Mouse (Mus musculus): Measurements from ENCODE around the gene Rab3il1. TPM values are rescaled to one million over a fixed set of nuclear protein-coding genes. Genes with fewer than 3 reads are reported as not detected.

The Rab3il1 gene
- polyA plus RNA-seq, 1 experiment from 2014 or later: 38.0 TPM

DNA sequence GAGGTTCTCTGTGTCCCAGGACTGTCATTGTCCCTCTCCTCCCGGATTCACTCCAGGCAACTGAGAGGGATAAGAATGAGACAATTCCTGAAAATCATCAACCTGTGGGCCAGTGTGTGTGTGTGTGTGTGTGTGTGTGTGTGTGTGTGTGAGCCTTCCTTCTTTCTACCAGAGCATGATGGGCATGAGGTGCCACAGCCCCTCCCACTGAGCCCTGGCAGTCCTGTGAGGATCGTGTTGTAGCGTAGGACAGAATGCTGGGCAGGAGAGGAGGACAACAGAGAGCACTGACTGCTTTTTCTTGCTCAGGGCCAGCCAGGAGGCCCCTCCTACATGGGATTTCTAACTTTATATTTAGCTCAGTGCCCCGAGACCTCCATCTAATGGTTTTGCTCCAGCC is 41.3 kb downstream of the Rab3il1 start:
- Histone ChIP-seq H3K9me3 (replicated peaks) (no peaks in the 10 kb centered on the region), H3K27ac (ENCODE audit: poor library complexity, severe bottlenecking) (peak overlapping the region; percentile 88), H3K36me3 (no peaks in the 10 kb centered on the region), H3K4me3 (peak overlapping the region; percentile 75), H3K27me3 (replicated peaks) (no peaks in the 10 kb centered on the region), H3K4me1 (replicated peaks) (peaks cover 82% of the 10 kb centered on the region), H3K9ac (peak overlapping the region; percentile 90), H3K4me2 (peak overlapping the region; percentile 89)
- WGBS: 69% methylated on average over 4 of the region's 4 CpGs
- ATAC-seq (ENCODE audit: insufficient number of reproducible peaks, low FRiP score): no peak

DNA sequence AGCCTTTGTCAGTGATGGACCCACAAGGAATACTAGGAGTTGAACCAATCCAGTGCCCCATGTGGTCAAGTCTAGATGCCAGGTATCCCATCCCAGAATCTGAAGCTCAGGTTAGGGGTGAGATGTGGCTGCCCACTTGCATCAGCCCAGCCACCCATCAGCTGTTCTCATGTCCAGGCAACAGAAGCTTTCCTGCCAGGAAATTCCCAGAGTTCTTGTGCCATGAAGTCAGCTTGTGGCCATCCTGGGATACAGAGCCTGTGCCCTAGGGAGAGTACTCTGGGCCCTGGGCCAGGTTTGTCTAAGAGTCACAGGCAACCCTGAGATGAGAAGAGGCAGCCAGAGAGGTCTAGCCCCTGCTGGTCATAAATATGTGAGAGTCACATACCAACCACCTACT is 42.2 kb downstream of the Rab3il1 start:
- H3K9ac ChIP-seq: no peak overlapping the region
- peak overlapping the region; percentile 89 for H3K4me2 ChIP-seq
- peak overlapping the region; percentile 75 for H3K4me3 ChIP-seq
- H3K9me3 ChIP-seq (replicated peaks): no peaks in the 10 kb centered on the region
- H3K4me1 ChIP-seq (replicated peaks): peaks cover 81% of the 10 kb centered on the region
- no peaks in the 10 kb centered on the region for H3K27me3 ChIP-seq (replicated peaks)
- ATAC-seq (ENCODE audit: insufficient number of reproducible peaks, low FRiP score): 0 out of 2 replicates have a peak, but pooled peaks have one; percentile 5
- peak overlapping the region; percentile 88 for H3K27ac ChIP-seq (ENCODE audit: poor library complexity, severe bottlenecking)
- no peaks in the 10 kb centered on the region for H3K36me3 ChIP-seq

DNA sequence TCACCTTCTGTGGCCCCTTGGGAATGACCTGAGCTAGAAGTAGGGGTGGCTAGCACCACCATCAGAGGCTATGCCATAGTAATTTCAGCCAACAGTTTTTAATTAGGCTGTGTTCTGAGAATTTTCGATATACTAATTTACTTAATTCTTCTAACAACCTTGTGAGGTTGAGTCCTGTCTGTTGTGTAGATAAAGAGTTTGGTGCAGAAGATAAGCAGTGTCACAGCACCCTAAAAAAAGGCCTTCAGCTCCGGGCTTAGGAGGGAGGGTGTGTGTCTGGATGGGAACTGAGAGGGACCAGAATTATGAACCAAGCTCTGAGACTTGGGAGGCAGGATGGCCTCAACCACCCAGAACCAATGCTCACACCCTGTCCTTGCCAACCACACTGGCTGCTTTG is 44.2 kb downstream of the Rab3il1 start:
- Histone ChIP-seq H3K27ac (ENCODE audit: poor library complexity, severe bottlenecking) (no peak overlapping the region; the same call in 1 of the 2 replicates), H3K4me3 (no peak overlapping the region), H3K4me1 (replicated peaks) (peaks cover 84% of the 10 kb centered on the region), H3K4me2 (no peak overlapping the region), H3K36me3 (no peaks in the 10 kb centered on the region), H3K9me3 (replicated peaks) (no peaks in the 10 kb centered on the region), H3K9ac (no peak overlapping the region), H3K27me3 (replicated peaks) (no peaks in the 10 kb centered on the region)
- 53% methylated on average over 2 of the region's 2 CpGs for WGBS
- ATAC-seq (ENCODE audit: insufficient number of reproducible peaks, low FRiP score): no peak

DNA sequence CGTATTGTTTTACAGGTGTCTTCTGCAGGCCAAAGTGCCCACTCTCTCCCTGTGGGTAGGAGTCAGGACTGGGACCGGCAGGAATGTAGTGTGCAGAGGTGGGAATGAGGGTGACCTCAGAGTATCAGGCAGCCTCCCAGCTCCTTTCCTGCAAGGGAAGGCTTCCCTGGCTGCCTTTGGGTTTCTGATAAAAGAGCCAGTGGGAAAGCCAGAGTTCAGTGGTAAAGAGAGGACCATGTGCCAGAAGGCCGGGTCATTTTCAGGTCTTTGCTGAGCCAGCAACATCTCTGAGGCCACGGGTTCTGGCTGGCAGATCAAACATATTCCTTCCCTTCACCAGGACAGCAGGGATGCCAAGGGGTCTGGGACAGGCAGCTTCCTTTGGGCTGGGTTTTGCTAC is 44.9 kb downstream of the Rab3il1 start:
- Histone ChIP-seq H3K4me1 (replicated peaks) (peaks cover 85% of the 10 kb centered on the region), H3K4me2 (no peak overlapping the region), H3K4me3 (no peak overlapping the region), H3K27ac (ENCODE audit: poor library complexity, severe bottlenecking) (peak overlapping the region; percentile 30), H3K27me3 (replicated peaks) (no peaks in the 10 kb centered on the region), H3K36me3 (peaks cover 3% of the 10 kb centered on the region; the same call in 1 of the 2 replicates), H3K9ac (peak overlapping the region; percentile 49; the same call in 1 of the 2 replicates), H3K9me3 (replicated peaks) (no peaks in the 10 kb centered on the region)
- no peak for ATAC-seq (ENCODE audit: insufficient number of reproducible peaks, low FRiP score)
- WGBS: 33% methylated on average over 4 of the region's 4 CpGs

DNA sequence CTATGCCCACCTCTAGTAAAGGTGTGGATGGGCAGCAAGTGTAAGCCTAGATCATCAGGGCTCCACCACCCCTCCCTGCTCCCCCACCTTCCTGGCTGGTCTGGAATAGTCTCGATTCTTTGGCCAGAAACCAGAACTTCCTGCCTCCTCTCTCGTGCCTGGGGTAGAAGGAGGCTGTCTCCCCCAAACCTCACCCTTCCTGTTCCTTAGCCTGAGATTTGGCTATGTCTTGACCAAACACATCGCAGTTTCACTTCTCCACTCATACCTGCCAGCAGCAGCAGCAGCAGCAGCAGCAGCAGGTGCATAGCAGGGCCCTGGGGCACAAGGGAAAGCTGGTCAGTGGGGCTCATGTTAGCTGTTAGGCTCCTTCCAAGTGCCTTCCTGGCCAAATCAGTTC is 45.5 kb downstream of the Rab3il1 start:
- H3K27ac ChIP-seq (ENCODE audit: poor library complexity, severe bottlenecking): no peak overlapping the region
- no peak overlapping the region for H3K4me3 ChIP-seq
- no peaks in the 10 kb centered on the region for H3K27me3 ChIP-seq (replicated peaks)
- no peak overlapping the region for H3K4me2 ChIP-seq
- ATAC-seq (ENCODE audit: insufficient number of reproducible peaks, low FRiP score): no peak
- H3K9ac ChIP-seq: peak overlapping the region; percentile 49; the same call in 1 of the 2 replicates
- H3K9me3 ChIP-seq (replicated peaks): no peaks in the 10 kb centered on the region
- peaks cover 85% of the 10 kb centered on the region for H3K4me1 ChIP-seq (replicated peaks)
- H3K36me3 ChIP-seq: peaks cover 5% of the 10 kb centered on the region
- 35% methylated on average over 3 of the region's 3 CpGs for WGBS

DNA sequence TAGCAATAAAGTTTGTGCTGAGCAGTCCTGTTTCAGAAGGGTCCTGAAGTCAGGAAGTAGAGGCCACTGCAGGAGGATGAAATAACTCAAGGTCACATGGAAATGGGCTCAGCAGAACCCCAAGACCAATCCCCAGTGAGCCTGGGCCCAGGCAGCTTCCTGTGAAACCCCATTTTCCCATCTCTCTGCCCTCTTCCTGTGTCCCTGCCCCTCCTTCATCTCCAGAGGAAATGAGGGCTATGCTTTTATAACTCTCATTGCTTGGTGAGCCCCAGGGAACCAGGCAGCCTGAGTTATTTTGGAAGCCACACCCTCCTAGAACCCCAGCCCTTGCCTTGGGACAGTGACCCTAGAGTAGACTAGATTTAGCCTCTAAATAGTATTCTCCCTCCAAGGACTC is 48.1 kb downstream of the Rab3il1 start:
- H3K4me1 ChIP-seq (replicated peaks): peaks cover 59% of the 10 kb centered on the region
- no peak overlapping the region for H3K4me2 ChIP-seq
- no peaks in the 10 kb centered on the region for H3K27me3 ChIP-seq (replicated peaks)
- no peaks in the 10 kb centered on the region for H3K9me3 ChIP-seq (replicated peaks)
- no peak for ATAC-seq (ENCODE audit: insufficient number of reproducible peaks, low FRiP score)
- no peak overlapping the region; the same call in 1 of the 2 replicates for H3K9ac ChIP-seq
- H3K27ac ChIP-seq (ENCODE audit: poor library complexity, severe bottlenecking): no peak overlapping the region
- peaks cover 31% of the 10 kb centered on the region for H3K36me3 ChIP-seq
- H3K4me3 ChIP-seq: no peak overlapping the region

DNA sequence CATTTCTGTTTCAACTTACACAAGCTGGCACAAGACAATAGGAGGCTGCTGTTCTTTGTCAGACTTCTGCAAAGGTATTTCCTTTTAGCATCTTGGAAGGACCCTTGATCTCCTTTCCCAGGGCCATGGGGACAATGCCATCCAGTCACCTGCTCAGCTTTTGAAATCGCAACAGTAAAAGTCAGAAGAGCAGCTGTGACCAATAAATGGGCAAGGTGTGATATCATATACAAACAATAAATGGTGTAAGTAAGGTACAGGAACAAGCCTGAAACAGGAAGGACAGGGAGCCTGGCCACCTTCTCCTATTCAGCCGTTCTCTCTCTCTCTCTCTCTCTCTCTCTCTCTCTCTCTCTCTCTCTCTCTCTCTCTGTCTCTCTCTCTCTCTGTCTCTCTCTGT is 49.0 kb downstream of the Rab3il1 start:
- ATAC-seq (ENCODE audit: insufficient number of reproducible peaks, low FRiP score): no peak
- Histone ChIP-seq H3K9ac (no peak overlapping the region), H3K27ac (ENCODE audit: poor library complexity, severe bottlenecking) (no peak overlapping the region), H3K9me3 (replicated peaks) (no peaks in the 10 kb centered on the region), H3K36me3 (peaks cover 40% of the 10 kb centered on the region), H3K4me1 (replicated peaks) (peaks cover 52% of the 10 kb centered on the region), H3K4me3 (no peak overlapping the region), H3K4me2 (no peak overlapping the region), H3K27me3 (replicated peaks) (no peaks in the 10 kb centered on the region)
- WGBS: 72% methylated on average over 2 of the region's 2 CpGs

DNA sequence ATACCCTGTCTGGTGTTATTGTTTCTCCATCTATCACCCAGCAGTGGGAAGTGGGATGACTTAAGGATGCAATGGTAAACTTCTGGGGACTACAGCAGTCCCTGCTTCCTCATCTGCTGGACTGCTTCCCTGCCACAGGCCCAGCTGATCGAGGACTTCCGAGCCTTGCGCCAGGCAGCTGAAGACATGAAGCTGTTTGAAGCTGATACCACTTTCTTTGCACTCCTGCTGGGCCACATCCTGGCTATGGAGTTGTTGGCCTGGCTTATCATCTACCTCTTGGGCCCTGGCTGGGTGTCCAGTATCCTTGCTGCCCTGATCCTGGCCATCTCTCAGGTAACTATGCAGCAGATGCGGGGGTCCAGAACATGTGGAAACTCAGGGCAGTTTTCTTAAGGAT is 51.2 kb downstream of the Rab3il1 start:
- Histone ChIP-seq H3K4me2 (no peak overlapping the region), H3K4me3 (no peak overlapping the region), H3K9me3 (replicated peaks) (no peaks in the 10 kb centered on the region), H3K9ac (no peak overlapping the region), H3K36me3 (peaks cover 63% of the 10 kb centered on the region), H3K27me3 (replicated peaks) (no peaks in the 10 kb centered on the region), H3K27ac (ENCODE audit: poor library complexity, severe bottlenecking) (no peak overlapping the region), H3K4me1 (replicated peaks) (peaks cover 30% of the 10 kb centered on the region)
- ATAC-seq (ENCODE audit: insufficient number of reproducible peaks, low FRiP score): no peak
- 82% methylated on average over 4 of the region's 4 CpGs for WGBS

DNA sequence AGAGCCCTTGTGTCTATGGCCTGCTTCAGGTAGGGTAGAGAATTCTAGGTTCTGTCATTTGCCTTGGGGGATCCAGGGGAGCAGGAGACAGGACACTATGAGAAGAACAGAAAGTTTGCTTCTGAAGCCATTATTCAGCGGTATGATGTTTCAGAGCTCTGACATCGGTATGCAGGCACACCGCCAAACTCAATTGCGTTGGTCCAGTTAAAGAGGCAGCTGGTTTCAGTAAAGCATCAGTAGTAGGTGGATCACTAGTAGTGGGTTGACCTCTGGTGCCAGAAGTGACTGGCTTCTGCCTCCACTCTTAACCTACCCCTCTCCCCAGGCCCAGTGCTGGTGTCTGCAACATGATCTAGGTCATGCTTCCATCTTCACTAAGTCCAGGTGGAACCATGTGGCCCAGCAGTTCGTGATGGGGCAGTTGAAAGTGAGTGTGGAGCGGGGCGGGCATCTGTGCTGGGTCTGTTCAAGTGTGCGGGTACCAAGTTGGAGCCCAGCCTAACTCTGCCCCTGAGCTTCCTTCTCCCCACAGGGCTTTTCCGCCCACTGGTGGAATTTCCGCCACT is 52.3 kb downstream of the Rab3il1 start:
- no peak overlapping the region for H3K27ac ChIP-seq (ENCODE audit: poor library complexity, severe bottlenecking)
- no peak overlapping the region for H3K4me2 ChIP-seq
- H3K27me3 ChIP-seq (replicated peaks): no peaks in the 10 kb centered on the region
- 91% methylated on average over 10 of the region's 10 CpGs for WGBS
- peaks cover 26% of the 10 kb centered on the region for H3K4me1 ChIP-seq (replicated peaks)
- H3K4me3 ChIP-seq: no peak overlapping the region
- no peaks in the 10 kb centered on the region for H3K9me3 ChIP-seq (replicated peaks)
- H3K36me3 ChIP-seq: peaks cover 73% of the 10 kb centered on the region
- H3K9ac ChIP-seq: no peak overlapping the region
- ATAC-seq (ENCODE audit: insufficient number of reproducible peaks, low FRiP score): no peak

DNA sequence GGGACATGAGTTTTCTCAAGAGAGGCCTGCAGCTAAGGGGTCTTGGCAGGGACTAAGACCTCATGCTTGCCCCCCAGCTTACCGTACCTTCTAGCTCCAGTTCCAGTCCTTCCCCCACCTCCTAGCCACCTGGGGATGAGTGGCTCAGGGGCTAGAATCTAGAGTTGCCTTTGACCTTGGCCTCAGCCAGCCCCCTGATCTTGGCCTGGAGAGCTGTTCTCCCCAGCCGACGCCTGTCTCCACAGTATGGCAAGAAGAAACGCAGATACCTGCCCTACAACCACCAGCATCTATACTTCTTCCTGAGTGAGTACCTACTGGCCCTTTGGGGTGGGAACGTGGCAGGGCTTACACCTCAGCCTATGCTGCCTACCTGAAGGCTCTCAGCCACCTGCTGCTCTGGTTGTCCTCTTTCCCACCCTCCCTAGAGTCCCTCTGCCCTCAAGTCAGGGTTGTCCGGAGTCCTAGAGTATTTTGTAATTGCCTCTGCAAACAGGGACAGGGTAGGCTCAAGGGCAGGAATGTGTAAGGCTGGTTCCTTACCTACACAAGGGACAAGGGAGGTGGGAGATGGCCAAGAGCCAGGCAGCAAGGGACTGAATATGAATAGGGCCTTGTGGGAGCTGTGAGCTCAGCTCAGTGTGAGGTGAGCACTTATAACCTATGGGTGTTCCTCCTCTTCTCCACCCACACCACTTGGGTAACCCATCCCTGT is 53.0 kb downstream of the Rab3il1 start:
- peaks cover 79% of the 10 kb centered on the region for H3K36me3 ChIP-seq
- peaks cover 19% of the 10 kb centered on the region for H3K4me1 ChIP-seq (replicated peaks)
- H3K27me3 ChIP-seq (replicated peaks): no peaks in the 10 kb centered on the region
- H3K4me3 ChIP-seq: no peak overlapping the region
- H3K9me3 ChIP-seq (replicated peaks): no peaks in the 10 kb centered on the region
- no peak for ATAC-seq (ENCODE audit: insufficient number of reproducible peaks, low FRiP score)
- no peak overlapping the region for H3K9ac ChIP-seq
- no peak overlapping the region for H3K27ac ChIP-seq (ENCODE audit: poor library complexity, severe bottlenecking)
- no peak overlapping the region for H3K4me2 ChIP-seq
- 81% methylated on average over 6 of the region's 6 CpGs for WGBS

DNA sequence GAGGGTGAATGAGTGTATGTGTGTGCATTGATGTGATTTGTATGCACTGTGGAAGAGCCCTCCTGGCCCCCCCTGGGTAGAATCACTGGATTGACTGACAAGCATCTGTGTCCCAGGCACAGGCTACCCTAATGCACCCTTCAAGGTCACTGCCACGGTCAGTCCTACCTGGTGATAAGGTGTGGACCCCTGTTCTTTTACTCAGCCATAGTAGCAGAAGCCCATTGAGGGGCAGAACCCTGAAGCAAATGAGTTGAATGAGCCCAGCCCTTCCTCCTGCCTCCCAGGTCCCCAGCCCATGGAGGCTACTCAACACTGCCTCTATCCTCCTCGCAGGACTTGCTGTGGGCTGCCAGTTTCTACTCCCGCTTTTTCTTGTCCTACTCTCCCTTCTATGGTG is 53.8 kb downstream of the Rab3il1 start:
- ATAC-seq (ENCODE audit: insufficient number of reproducible peaks, low FRiP score): no peak
- no peak overlapping the region for H3K9ac ChIP-seq
- 82% methylated on average over 3 of the region's 3 CpGs for WGBS
- no peaks in the 10 kb centered on the region for H3K27me3 ChIP-seq (replicated peaks)
- H3K4me3 ChIP-seq: no peak overlapping the region
- peaks cover 15% of the 10 kb centered on the region for H3K4me1 ChIP-seq (replicated peaks)
- no peaks in the 10 kb centered on the region for H3K9me3 ChIP-seq (replicated peaks)
- peaks cover 79% of the 10 kb centered on the region for H3K36me3 ChIP-seq
- no peak overlapping the region for H3K27ac ChIP-seq (ENCODE audit: poor library complexity, severe bottlenecking)
- no peak overlapping the region for H3K4me2 ChIP-seq

Data from heart, embryonic 12.5 days (tissue).